Mouse (Mus musculus): ENCODE results near the gene Fndc11.

The Fndc11 gene

GRCm38 (mm10) chr2:181266839-181267238 lies 47.0 kb downstream of the Fndc11 start:
- DNase-seq (ENCODE audit: low read depth, low spot score): no peak

- no peak for DNase-seq (ENCODE audit: low read depth, low spot score)
Measured at GRCm38 (mm10) chr2:181272092-181272491, 52.3 kb downstream of the Fndc11 start.

All from ZHBTc4 (cell line).